Mouse (Mus musculus) heart, postnatal 0 days (tissue): ENCODE measurements around the gene Sar1b. TPM values are rescaled to one million over a fixed set of nuclear protein-coding genes. Genes with fewer than 3 reads are reported as not detected.

ENCODE experiments used
- ATAC-seq: fragments of 200-750 bp; cut with Nextera tagmentation; 2 replicates; pipeline ENCODE4 v1.8.0; 2017; ENCODE audit warnings: low read depth, moderate number of reproducible peaks, moderate library complexity; ENCODE audit not compliant: insufficient read depth
- DNase-seq: peaks from one replicate; pipeline ENCODE4 v3.0.0-alpha.2; 2016; ENCODE audit warnings: low spot score
- H3K27ac ChIP-seq: fragments of 300-500 bp; sonication (generic); 2 replicates; pipeline ENCODE4 v1.5.1; 2014; ENCODE audit warnings: low read depth, mild to moderate bottlenecking
- H3K27me3 ChIP-seq: fragments of 300-500 bp; sonication (generic); 2 replicates; pipeline ENCODE4 v1.6.1; 2014; ENCODE audit warnings: low read length, mixed read lengths; ENCODE audit not compliant: control insufficient read depth, insufficient read depth
- H3K36me3 ChIP-seq: fragments of 300-500 bp; sonication (generic); replicated peaks from 2 replicates; pipeline ENCODE4 v1.6.1; 2014; ENCODE audit warnings: low read length, mixed read lengths; ENCODE audit not compliant: control insufficient read depth, insufficient read depth
- H3K4me1 ChIP-seq: fragments of 300-500 bp; sonication (generic); 2 replicates; pipeline ENCODE4 v1.6.1; 2014; ENCODE audit warnings: antibody characterized with exemption; ENCODE audit not compliant: control insufficient read depth, insufficient read depth
- H3K4me2 ChIP-seq: fragments of 300-500 bp; sonication (generic); 2 replicates; pipeline ENCODE4 v1.6.1; 2014; ENCODE audit warnings: low read depth, mild to moderate bottlenecking, low read length, moderate library complexity
- H3K4me3 ChIP-seq: fragments of 300-500 bp; sonication (generic); 2 replicates; pipeline ENCODE4 v1.5.1; 2014; ENCODE audit warnings: low read depth, low read length
- H3K9ac ChIP-seq: fragments of 300-500 bp; sonication (generic); replicated peaks from 2 replicates; pipeline ENCODE4 v1.6.1; 2014; ENCODE audit warnings: low read depth, low read length, mixed read lengths
- H3K9me3 ChIP-seq: fragments of 300-500 bp; sonication (generic); replicated peaks from 2 replicates; pipeline ENCODE4 v1.6.1; 2016; ENCODE audit warnings: low read length; ENCODE audit not compliant: control insufficient read depth
- CTCF ChIP-seq: IDR thresholded peaks from 2 replicates; pipeline ENCODE4 v1.5.1; 2016; ENCODE audit warnings: antibody characterized with exemption, control low read depth, low read depth
- EP300 ChIP-seq: IDR thresholded peaks from 2 replicates; pipeline ENCODE4 v1.6.1; 2016; ENCODE audit warnings: antibody characterized with exemption, low read depth
- WGBS: fragments of 180-500 bp; shearing (Covaris S2); extraction: QIAGEN DNeasy Blood & Tissue Kit; methylation state at CpG from one replicate; pipeline ENCODE4 v1.1.7; 2014; 5-methylcytosine and 5-hydroxymethylcytosine counted together
- polyA plus RNA-seq: library from polyadenylated mRNA; unstranded; fragments of >200 nt; fragmentation: Nextera tagmentation; extraction: Ambion mirVana; gene quantifications from 2 replicates; pipeline ENCODE4 v1.2.1, GENCODE M21; 2015
- total RNA-seq: library from RNA; depleted of rRNA; stranded (reverse); fragments of >200 nt; gene quantifications from 2 replicates; pipeline ENCODE4 v1.2.3, GENCODE M21; 2014; ENCODE audit warnings: low replicate concordance

Sar1b gene
- total and polyA plus RNA-seq, 2 experiments from 2014 or later = 134 to 194 TPM

- Histone ChIP-seq H3K4me2 (peak overlapping the region; percentile 21; the same call in 1 of the 2 replicates), H3K9ac (no peak overlapping the region), H3K4me3 (no peak overlapping the region; the same call in 1 of the 2 replicates), H3K9me3 (no peaks in the 10 kb centered on the region), H3K27ac (peak overlapping the region; percentile 72), H3K36me3 (no peaks in the 10 kb centered on the region), H3K27me3 (no peaks in the 10 kb centered on the region), H3K4me1 (peaks cover 9% of the 10 kb centered on the region)
- TF ChIP-seq CTCF (no peak), EP300 (no peak)
- 22% methylated on average over 7 of the region's 8 CpGs for WGBS
- DNase-seq (peak; percentile 47), ATAC-seq (peak; percentile 44; the same call in 1 of the 2 replicates)
These were observed 37.3 kb downstream of the Sar1b start for GRCm38 (mm10) chr11:51800634-51801325.

- TF ChIP-seq CTCF (no peak), EP300 (no peak)
- DNase-seq (peak; percentile 88), ATAC-seq (peak; percentile 68)
- Histone ChIP-seq H3K9me3 (no peaks in the 10 kb centered on the region), H3K27ac (peak overlapping the region; percentile 56), H3K4me1 (peaks cover 7% of the 10 kb centered on the region), H3K4me2 (peak overlapping the region; percentile 81), H3K9ac (peak overlapping the region; percentile 61), H3K36me3 (no peaks in the 10 kb centered on the region), H3K4me3 (peak overlapping the region; percentile 63), H3K27me3 (no peaks in the 10 kb centered on the region)
- WGBS = 21% methylated on average over 17 of the region's 17 CpGs
These were observed 41.9 kb downstream of the Sar1b start for GRCm38 (mm10) chr11:51805221-51805981.

GRCm38 (mm10) chr11:51807108-51807879, 43.8 kb downstream of the Sar1b start:
- no peak overlapping the region for H3K4me3 ChIP-seq
- peaks cover 7% of the 10 kb centered on the region for H3K4me1 ChIP-seq
- no peak for TF ChIP-seq EP300
- no peak for TF ChIP-seq CTCF
- DNase-seq = no peak
- H3K36me3 ChIP-seq = no peaks in the 10 kb centered on the region
- no peak overlapping the region for H3K4me2 ChIP-seq
- no peak for ATAC-seq
- no peak overlapping the region for H3K27ac ChIP-seq
- 52% methylated on average over 13 of the region's 13 CpGs for WGBS
- H3K27me3 ChIP-seq = no peaks in the 10 kb centered on the region
- no peaks in the 10 kb centered on the region for H3K9me3 ChIP-seq
- H3K9ac ChIP-seq = no peak overlapping the region

- Histone ChIP-seq H3K4me1 (peaks cover 7% of the 10 kb centered on the region), H3K27me3 (no peaks in the 10 kb centered on the region), H3K9ac (no peak overlapping the region), H3K9me3 (no peaks in the 10 kb centered on the region), H3K4me2 (no peak overlapping the region), H3K36me3 (no peaks in the 10 kb centered on the region), H3K27ac (no peak overlapping the region), H3K4me3 (no peak overlapping the region)
- TF ChIP-seq EP300 (no peak), CTCF (peak; percentile 11; the same call in 1 of the 2 replicates)
- DNase-seq (peak; percentile 24), ATAC-seq (no peak)
- WGBS = 54% methylated on average over 6 of the region's 6 CpGs
These were observed 46.2 kb downstream of the Sar1b start for GRCm38 (mm10) chr11:51809632-51810224.

- 79% methylated on average over 4 of the region's 4 CpGs for WGBS
- DNase-seq (no peak), ATAC-seq (no peak)
- TF ChIP-seq CTCF (peak; percentile 21; the same call in 1 of the 2 replicates), EP300 (no peak)
- H3K27me3 ChIP-seq = no peaks in the 10 kb centered on the region
- H3K27ac ChIP-seq = no peak overlapping the region
- H3K36me3 ChIP-seq = no peaks in the 10 kb centered on the region
- no peak overlapping the region for H3K9ac ChIP-seq
- H3K4me1 ChIP-seq = no peaks in the 10 kb centered on the region
- no peaks in the 10 kb centered on the region for H3K9me3 ChIP-seq
- H3K4me3 ChIP-seq = no peak overlapping the region
- no peak overlapping the region for H3K4me2 ChIP-seq
These were observed 47.7 kb downstream of the Sar1b start for GRCm38 (mm10) chr11:51811230-51811629.
